Mouse (Mus musculus): ENCODE data around the gene Cradd.

DNA sequence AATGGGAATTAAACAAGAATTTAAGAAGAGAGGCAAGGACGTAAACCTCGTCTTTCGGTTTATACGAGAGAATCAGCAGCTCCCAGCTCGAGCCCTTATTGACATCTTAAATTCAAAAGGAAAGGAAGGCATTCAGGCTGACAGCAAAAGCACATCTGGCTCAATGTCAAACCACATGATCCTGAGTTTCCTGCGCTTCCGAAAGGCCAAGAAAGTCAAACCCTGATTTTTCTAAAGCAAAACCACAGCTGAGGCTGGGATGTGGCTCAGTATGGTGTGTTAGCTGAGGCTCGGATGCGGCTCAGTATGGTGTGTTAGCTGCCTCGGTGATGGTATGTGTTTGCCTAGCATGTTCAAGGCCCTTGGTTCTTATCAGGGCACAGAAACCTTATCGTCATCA, 26.9 kb downstream of the Cradd start:
- TF ChIP-seq GATA1 (IDR thresholded peaks at IDR 0.05; ENCODE audit: low read length), result no peak
- no peak for TF ChIP-seq TAL1 (IDR thresholded peaks at IDR 0.05; ENCODE audit: low read length)
